Mouse (Mus musculus) forebrain, embryonic 14.5 days (tissue): ENCODE measurements at regions not wholly inside any gene's neighbourhood (a gene's known extent, or its start where the extent isn't known, plus 50 kb on each side); places are given as distances from the start of the nearest gene placed in this dataset.

Experiments used
- ATAC-seq: fragments of 200-750 bp; cut with Nextera tagmentation; 2 replicates; pipeline ENCODE4 v1.8.0; 2017; ENCODE audit warnings: mild to moderate bottlenecking, moderate library complexity
- DNase-seq: peaks from one replicate; pipeline ENCODE4 v3.0.0-alpha.2; 2015; ENCODE audit warnings: low spot score
- H3K27ac ChIP-seq: fragments of 300-500 bp; sonication (generic); 2 replicates; pipeline ENCODE4 v1.5.1; 2014; ENCODE audit warnings: low read depth, mild to moderate bottlenecking, control low read depth, low read length, moderate library complexity
- H3K27me3 ChIP-seq: fragments of 300-500 bp; sonication (generic); replicated peaks from 2 replicates; pipeline ENCODE4 v1.6.1; 2014; ENCODE audit warnings: low read length, control low read depth, mixed read lengths; ENCODE audit not compliant: control insufficient read depth, insufficient read depth
- H3K36me3 ChIP-seq: fragments of 300-500 bp; sonication (generic); 2 replicates; pipeline ENCODE4 v1.6.1; 2014; ENCODE audit warnings: low read length, control low read depth; ENCODE audit not compliant: control insufficient read depth, insufficient read depth
- H3K4me1 ChIP-seq: fragments of 300-500 bp; sonication (generic); 2 replicates; pipeline ENCODE4 v1.6.1; 2014; ENCODE audit warnings: antibody characterized with exemption, low read length, control low read depth; ENCODE audit not compliant: control insufficient read depth, insufficient read depth
- H3K4me2 ChIP-seq: fragments of 300-500 bp; sonication (generic); 2 replicates; pipeline ENCODE4 v1.6.1; 2014; ENCODE audit warnings: mild to moderate bottlenecking, control low read depth, low read length
- H3K4me3 ChIP-seq: fragments of 300-500 bp; sonication (generic); 2 replicates; pipeline ENCODE4 v1.5.1; 2014; ENCODE audit warnings: low read depth, low read length, control low read depth
- H3K9ac ChIP-seq: fragments of 300-500 bp; sonication (generic); 2 replicates; pipeline ENCODE4 v1.6.1; 2014; ENCODE audit warnings: mild to moderate bottlenecking, low read length, control low read depth, moderate library complexity
- H3K9me3 ChIP-seq: fragments of 300-500 bp; sonication (generic); replicated peaks from 2 replicates; pipeline ENCODE4 v1.6.1; 2016; ENCODE audit warnings: low read length, control low read depth, mixed read lengths; ENCODE audit not compliant: control insufficient read depth
- WGBS: fragments of 180-500 bp; shearing (Covaris S2); extraction: QIAGEN DNeasy Blood & Tissue Kit; methylation state at CpG from one replicate; pipeline ENCODE4 v1.1.7; 2014; 5-methylcytosine and 5-hydroxymethylcytosine counted together

- Histone ChIP-seq H3K4me3 (no peak overlapping the region), H3K9ac (no peak overlapping the region), H3K4me1 (no peaks in the 10 kb centered on the region; the same call in 1 of the 2 replicates), H3K27me3 (no peaks in the 10 kb centered on the region), H3K27ac (no peak overlapping the region), H3K36me3 (no peaks in the 10 kb centered on the region), H3K9me3 (no peaks in the 10 kb centered on the region), H3K4me2 (no peak overlapping the region)
- ATAC-seq (no peak), DNase-seq (no peak)
- 94% methylated on average over 9 of the region's 9 CpGs for WGBS
Observed at GRCm38 (mm10) chr12:99625094-99625493, 61.7 kb upstream of the Foxn3 start.

- ATAC-seq: no peak
- no peak overlapping the region for H3K27ac ChIP-seq
- no peaks in the 10 kb centered on the region for H3K36me3 ChIP-seq
- 87% methylated on average over 2 of the region's 2 CpGs for WGBS
- H3K4me1 ChIP-seq: no peaks in the 10 kb centered on the region
- no peaks in the 10 kb centered on the region for H3K27me3 ChIP-seq
- no peak overlapping the region for H3K4me2 ChIP-seq
- DNase-seq: no peak
- H3K4me3 ChIP-seq: no peak overlapping the region
- no peaks in the 10 kb centered on the region for H3K9me3 ChIP-seq
- H3K9ac ChIP-seq: no peak overlapping the region
Observed at GRCm38 (mm10) chr12:99622238-99622637, 58.9 kb upstream of the Foxn3 start.

GRCm38 (mm10) chr12:99617241-99617804 lies 53.9 kb upstream of the Foxn3 start:
- H3K9ac ChIP-seq: no peak overlapping the region
- H3K27me3 ChIP-seq: no peaks in the 10 kb centered on the region
- no peak for DNase-seq
- H3K4me1 ChIP-seq: no peaks in the 10 kb centered on the region
- H3K36me3 ChIP-seq: no peaks in the 10 kb centered on the region
- 79% methylated on average over 14 of the region's 14 CpGs for WGBS
- no peaks in the 10 kb centered on the region for H3K9me3 ChIP-seq
- H3K4me2 ChIP-seq: no peak overlapping the region
- H3K27ac ChIP-seq: no peak overlapping the region
- no peak for ATAC-seq
- H3K4me3 ChIP-seq: no peak overlapping the region

GRCm38 (mm10) chr12:99614420-99614819 lies 51.0 kb upstream of the Foxn3 start:
- Histone ChIP-seq H3K4me1 (no peaks in the 10 kb centered on the region), H3K4me2 (no peak overlapping the region), H3K9me3 (no peaks in the 10 kb centered on the region), H3K9ac (no peak overlapping the region), H3K36me3 (no peaks in the 10 kb centered on the region), H3K27me3 (no peaks in the 10 kb centered on the region), H3K27ac (no peak overlapping the region), H3K4me3 (no peak overlapping the region)
- DNase-seq (no peak), ATAC-seq (no peak)
- 73% methylated on average over 6 of the region's 6 CpGs for WGBS
